In the genomic region with DNA sequence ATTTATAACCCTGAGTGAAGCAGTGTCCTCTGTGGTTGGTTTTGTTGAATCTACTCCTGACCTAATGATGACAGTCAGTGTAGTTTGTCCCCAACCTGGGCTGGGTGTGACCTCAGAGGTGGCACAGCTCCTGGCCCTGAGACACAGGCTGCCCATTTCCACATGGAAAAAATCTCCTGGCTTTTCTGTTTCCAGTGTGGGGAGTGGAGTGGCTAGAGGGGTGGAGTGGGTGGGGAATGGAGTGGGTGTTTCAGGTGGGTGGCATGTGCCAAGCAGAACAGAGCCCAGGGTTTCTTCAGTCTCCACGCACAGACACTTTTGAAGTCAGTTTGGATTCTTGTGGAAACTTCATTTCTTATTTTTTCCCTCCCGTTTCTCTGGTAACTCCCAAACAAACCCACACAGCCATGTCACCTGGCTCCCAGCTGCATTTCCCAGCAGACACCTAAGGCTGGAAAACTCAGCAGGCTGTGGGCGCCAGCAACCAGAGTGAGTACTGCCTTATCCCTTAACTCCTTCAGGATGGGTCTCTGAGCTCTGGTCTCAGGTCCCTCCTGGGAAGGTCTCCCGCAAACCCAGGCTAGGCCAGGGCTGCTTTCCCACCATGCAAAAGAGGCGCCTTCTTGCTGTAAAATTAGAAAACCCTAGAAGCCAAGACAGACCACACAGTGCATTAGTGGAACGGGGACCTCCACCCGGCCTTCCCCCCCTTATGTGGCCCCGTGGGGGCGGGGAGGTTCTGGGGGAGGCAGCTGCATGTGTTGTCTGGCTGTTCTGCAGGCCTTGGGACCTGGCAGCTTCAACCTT, we compare ENCODE assay signal across 11 mouse cellular contexts. TPM values are rescaled to one million over a fixed set of nuclear protein-coding genes. Genes with fewer than 3 reads are reported as not detected.
A peak's percentile ranks its signal among the peaks of the same experiment; 100 is the strongest.
DNase-seq lines count a peak whose midpoint lies in the region; ATAC-seq and TF ChIP-seq lines count a peak whose summit lies in the region.
"Had no signal": no experiment of that assay in that cellular context is flagged by ENCODE, and none has a peak within 500 bp of the region (broad histone marks: within the 10 kb centered on the region; RNA-seq: fewer than 3 reads in every experiment).

No protein-coding gene starts in this region.

- H3K4me1 ChIP-seq in embryonic facial prominence, embryonic 10.5 days: peaks cover 4% of the 10 kb centered on the region; the same call in 1 of the 2 replicates
- no peaks in the 10 kb centered on the region for H3K4me1 ChIP-seq in heart, postnatal 0 days (ENCODE audit: control insufficient read depth, insufficient read depth)
- H3K4me1 ChIP-seq in midbrain, embryonic 10.5 days: no peaks in the 10 kb centered on the region
- no peaks in the 10 kb centered on the region for H3K4me1 ChIP-seq in midbrain, embryonic 16.5 days (ENCODE audit: control insufficient read depth, insufficient read depth, low read length)
- H3K4me1 ChIP-seq in midbrain, embryonic 15.5 days: no peaks in the 10 kb centered on the region
- H3K4me1 ChIP-seq: hindbrain, embryonic 15.5 days had no signal

- peak overlapping the region; percentile 61 for H3K27ac ChIP-seq in embryonic facial prominence, embryonic 10.5 days (replicated peaks)
- peak overlapping the region; percentile 53 for H3K27ac ChIP-seq in heart, postnatal 0 days (ENCODE audit: low read depth)
- H3K27ac ChIP-seq in midbrain, embryonic 10.5 days (replicated peaks): no peak overlapping the region
- no peak overlapping the region for H3K27ac ChIP-seq in midbrain, embryonic 16.5 days (ENCODE audit: low read length)
- H3K27ac ChIP-seq in midbrain, embryonic 15.5 days: no peak overlapping the region
- H3K27ac ChIP-seq: hindbrain, embryonic 15.5 days had no signal

- H3K36me3 ChIP-seq in embryonic facial prominence, embryonic 10.5 days (replicated peaks): no peaks in the 10 kb centered on the region
- H3K36me3 ChIP-seq in heart, postnatal 0 days (replicated peaks; ENCODE audit: control insufficient read depth, insufficient read depth, low read length): no peaks in the 10 kb centered on the region
- no peaks in the 10 kb centered on the region for H3K36me3 ChIP-seq in midbrain, embryonic 10.5 days
- H3K36me3 ChIP-seq in midbrain, embryonic 16.5 days (ENCODE audit: control insufficient read depth, insufficient read depth, low read length): no peaks in the 10 kb centered on the region
- H3K36me3 ChIP-seq in midbrain, embryonic 15.5 days (replicated peaks): no peaks in the 10 kb centered on the region
- H3K36me3 ChIP-seq: hindbrain, embryonic 15.5 days had no signal

- TF ChIP-seq CTCF in heart, postnatal 0 days (IDR thresholded peaks at IDR 0.05; ENCODE audit: low read depth): no peak

- H3K9me3 ChIP-seq in embryonic facial prominence, embryonic 10.5 days: no peaks in the 10 kb centered on the region
- H3K9me3 ChIP-seq in heart, postnatal 0 days (replicated peaks; ENCODE audit: control insufficient read depth, low read length): no peaks in the 10 kb centered on the region
- no peaks in the 10 kb centered on the region for H3K9me3 ChIP-seq in midbrain, embryonic 10.5 days (replicated peaks)
- no peaks in the 10 kb centered on the region for H3K9me3 ChIP-seq in midbrain, embryonic 16.5 days (replicated peaks; ENCODE audit: control insufficient read depth, low read length, poor library complexity, severe bottlenecking)
- no peaks in the 10 kb centered on the region for H3K9me3 ChIP-seq in midbrain, embryonic 15.5 days
- H3K9me3 ChIP-seq: hindbrain, embryonic 15.5 days had no signal

- no peak for TF ChIP-seq EP300 in heart, postnatal 0 days (IDR thresholded peaks at IDR 0.05; ENCODE audit: low read depth)

- peak; percentile 2 for DNase-seq in kidney, adult 18-20 months
- no peak for DNase-seq in kidney, adult 11 months
- no peak for DNase-seq in embryonic facial prominence, embryonic 10.5 days (ENCODE audit: low spot score)
- no peak for DNase-seq in heart, postnatal 0 days (ENCODE audit: low spot score)
- DNase-seq in lung, postnatal 14 days: peak; percentile 42
- no peak for DNase-seq in midbrain, embryonic 10.5 days (ENCODE audit: low spot score)
- DNase-seq: cerebellum, adult 18-20 months had no signal

- 76% methylated on average over 9 of the region's 9 CpGs for WGBS in embryonic facial prominence, embryonic 10.5 days
- 57% methylated on average over 9 of the region's 9 CpGs for WGBS in heart, postnatal 0 days
- WGBS in midbrain, embryonic 10.5 days: 84% methylated on average over 9 of the region's 9 CpGs
- WGBS in midbrain, embryonic 16.5 days: 77% methylated on average over 9 of the region's 9 CpGs
- 81% methylated on average over 9 of the region's 9 CpGs for WGBS in midbrain, embryonic 15.5 days

- no peak overlapping the region for H3K4me3 ChIP-seq in embryonic facial prominence, embryonic 10.5 days
- H3K4me3 ChIP-seq in heart, postnatal 0 days (ENCODE audit: low read depth, low read length): no peak overlapping the region
- no peak overlapping the region for H3K4me3 ChIP-seq in midbrain, embryonic 10.5 days
- H3K4me3 ChIP-seq in midbrain, embryonic 16.5 days (ENCODE audit: low read depth, low read length): no peak overlapping the region
- no peak overlapping the region for H3K4me3 ChIP-seq in midbrain, embryonic 15.5 days
- H3K4me3 ChIP-seq: hindbrain, embryonic 15.5 days had no signal

- H3K9ac ChIP-seq in heart, postnatal 0 days (replicated peaks; ENCODE audit: low read depth, low read length): no peak overlapping the region
- H3K9ac ChIP-seq in midbrain, embryonic 16.5 days (ENCODE audit: low read depth, low read length): no peak overlapping the region
- no peak overlapping the region for H3K9ac ChIP-seq in midbrain, embryonic 15.5 days
- H3K9ac ChIP-seq: hindbrain, embryonic 15.5 days had no signal

- H3K27me3 ChIP-seq in embryonic facial prominence, embryonic 10.5 days (replicated peaks; ENCODE audit: low read depth, poor library complexity, severe bottlenecking): no peaks in the 10 kb centered on the region
- H3K27me3 ChIP-seq in heart, postnatal 0 days (ENCODE audit: control insufficient read depth, insufficient read depth, low read length): no peaks in the 10 kb centered on the region
- no peaks in the 10 kb centered on the region for H3K27me3 ChIP-seq in midbrain, embryonic 10.5 days (ENCODE audit: low read depth, poor library complexity, severe bottlenecking)
- H3K27me3 ChIP-seq in midbrain, embryonic 16.5 days (ENCODE audit: control insufficient read depth, insufficient read depth, low read depth, low read length): no peaks in the 10 kb centered on the region
- no peaks in the 10 kb centered on the region for H3K27me3 ChIP-seq in midbrain, embryonic 15.5 days (replicated peaks)
- H3K27me3 ChIP-seq: hindbrain, embryonic 15.5 days had no signal

- ATAC-seq in heart, postnatal 0 days (ENCODE audit: insufficient read depth, low read depth): peak; percentile 62
- ATAC-seq in midbrain, embryonic 16.5 days: no peak
- ATAC-seq in midbrain, embryonic 15.5 days (replicated peaks): no peak

- H3K4me2 ChIP-seq in heart, postnatal 0 days (ENCODE audit: low read depth, low read length): no peak overlapping the region
- no peak overlapping the region for H3K4me2 ChIP-seq in midbrain, embryonic 16.5 days (ENCODE audit: low read length)
- H3K4me2 ChIP-seq in midbrain, embryonic 15.5 days: no peak overlapping the region
- H3K4me2 ChIP-seq: hindbrain, embryonic 15.5 days had no signal

RNA-seq across cellular contexts. Expression of a gene that starts 19.4 kb away (rescaled TPM):
- 6.5 and 11.8 TPM in 2 replicates for polyA plus RNA-seq in embryonic facial prominence, embryonic 10.5 days (2016; fragmentation: Nextera tagmentation; extraction: Ambion mirVana)
- total RNA-seq in heart, postnatal 0 days (2014; rRNA removed; ENCODE audit: low replicate concordance): 133 and 156 TPM in 2 replicates
- 67.6 and 72.4 TPM in 2 replicates for polyA plus RNA-seq in heart, postnatal 0 days (2015; fragmentation: Nextera tagmentation; extraction: Ambion mirVana)
- polyA plus RNA-seq in midbrain, embryonic 10.5 days (2016; fragmentation: Nextera tagmentation; extraction: Ambion mirVana): 8.6 and 13.8 TPM in 2 replicates
- 11.5 and 13.9 TPM in 2 replicates for polyA plus RNA-seq in midbrain, embryonic 16.5 days (2015; fragmentation: Nextera tagmentation; extraction: Ambion mirVana)
- 17.0 and 19.1 TPM in 2 replicates for polyA plus RNA-seq in midbrain, embryonic 15.5 days (2015; fragmentation: Nextera tagmentation; extraction: Ambion mirVana)
- total RNA-seq: monocyte, adult 5-6 weeks had no signal

Comparison
In these comparisons a context has a peak if more than half of its experiments do, and no peak if none do; other contexts are left out.
1. DNase-seq: peak in kidney, adult 18-20 months (single experiment) and lung, postnatal 14 days (single experiment); none in kidney, adult 11 months (single experiment), embryonic facial prominence, embryonic 10.5 days (single experiment), heart, postnatal 0 days (single experiment) and midbrain, embryonic 10.5 days (single experiment).
2. H3K27ac ChIP-seq: peak in embryonic facial prominence, embryonic 10.5 days (single experiment) and heart, postnatal 0 days (single experiment); none in midbrain, embryonic 10.5 days (single experiment), midbrain, embryonic 16.5 days (single experiment) and midbrain, embryonic 15.5 days (single experiment).